Mouse (Mus musculus) MEL (cell line): ENCODE measurements at regions not wholly inside any gene's neighbourhood (a gene's known extent, or its start where the extent isn't known, plus 50 kb on each side); places are given as distances from the start of the nearest gene placed in this dataset.

Source experiments
- DNase-seq: peaks from one replicate; pipeline ENCODE4 v3.0.0; 2011; ENCODE audit warnings: low read depth, low spot score
- H3K27ac ChIP-seq: 2 replicates; pipeline ENCODE4 v1.5.1; 2012; ENCODE audit warnings: low read depth, mild to moderate bottlenecking, control low read depth, low read length, moderate library complexity; ENCODE audit not compliant: control insufficient read depth
- H3K27me3 ChIP-seq, 2 experiments: fragments of 150-350 bp in 1 of 2; sonication (generic) in 1 of 2; 2 replicates each; pipeline ENCODE4 v1.6.1; 2012; ENCODE audit warnings: low read length in 2 of 2, mild to moderate bottlenecking in 2 of 2, improper control_type of control experiment in 1 of 2, moderate library complexity in 1 of 2; ENCODE audit not compliant: insufficient read depth in 2 of 2, control insufficient read depth in 1 of 2
- H3K36me3 ChIP-seq, 2 experiments: 2 replicates each; pipeline ENCODE4 v1.6.1; 2012 to 2014; ENCODE audit warnings: low read length in 2 of 2, improper control_type of control experiment in 1 of 2, inconsistent platforms in 1 of 2, mild to moderate bottlenecking in 1 of 2; ENCODE audit not compliant: insufficient read depth in 2 of 2, control insufficient read depth in 1 of 2
- H3K4me1 ChIP-seq, 2 experiments: fragments of 150-350 bp in 1 of 2; sonication (generic) in 1 of 2; 2 replicates each; pipeline ENCODE4 v1.6.1; 2012; ENCODE audit warnings: low read length in 2 of 2, improper control_type of control experiment in 1 of 2, mild to moderate bottlenecking in 1 of 2; ENCODE audit not compliant: insufficient read depth in 2 of 2, control insufficient read depth in 1 of 2
- H3K4me3 ChIP-seq, 2 experiments: fragments of 150-350 bp in 1 of 2; sonication (generic) in 1 of 2; 2 replicates each; pipeline ENCODE4 v1.5.1; 2012; ENCODE audit warnings: low read depth in 2 of 2, low read length in 2 of 2, mild to moderate bottlenecking in 2 of 2, moderate library complexity in 2 of 2, control low read depth in 1 of 2, improper control_type of control experiment in 1 of 2; ENCODE audit not compliant: control insufficient read depth in 1 of 2, insufficient read depth in 1 of 2
- H3K79me2 ChIP-seq: 2 replicates; pipeline ENCODE4 v1.6.1; 2012; ENCODE audit warnings: mild to moderate bottlenecking, low read length, moderate library complexity; ENCODE audit not compliant: control insufficient read depth, poor library complexity, insufficient read depth
- H3K9ac ChIP-seq: 2 replicates; pipeline ENCODE4 v1.6.1; 2012; ENCODE audit warnings: low read depth, mild to moderate bottlenecking, control low read depth, low read length, moderate library complexity; ENCODE audit not compliant: control insufficient read depth, poor library complexity, severe bottlenecking
- H3K9me3 ChIP-seq: fragments of 150-350 bp; sonication (generic); replicated peaks from 2 replicates; pipeline ENCODE4 v1.6.1; 2012; ENCODE audit warnings: mild to moderate bottlenecking, low read length, improper control_type of control experiment, moderate library complexity; ENCODE audit not compliant: insufficient read depth
- CHD1 ChIP-seq: IDR thresholded peaks from 2 replicates; pipeline ENCODE4 v1.6.1; 2012; ENCODE audit warnings: low read depth, mild to moderate bottlenecking, inconsistent platforms, low read length, improper control_type of control experiment
- E2F4 ChIP-seq: IDR thresholded peaks from 2 replicates; pipeline ENCODE4 v1.6.1; 2011; ENCODE audit warnings: low read depth, low read length, improper control_type of control experiment, borderline replicate concordance
- EP300 ChIP-seq, 2 experiments: IDR thresholded peaks; 2 replicates each; pipeline ENCODE4 v1.6.1; 2011; ENCODE audit warnings: improper control_type of control experiment in 2 of 2, low read length in 2 of 2, low read depth in 1 of 2, mild to moderate bottlenecking in 1 of 2
- KAT2A ChIP-seq: conservative IDR thresholded peaks from 2 replicates; pipeline ENCODE4 v1.6.1; 2012; ENCODE audit warnings: low read depth, low read length, improper control_type of control experiment, inconsistent platforms
- MAX ChIP-seq: IDR thresholded peaks from 2 replicates; pipeline ENCODE4 v1.6.1; 2011; ENCODE audit warnings: low read length, improper control_type of control experiment
- MXI1 ChIP-seq: IDR thresholded peaks from 2 replicates; pipeline ENCODE4 v1.6.1; 2011; ENCODE audit warnings: mild to moderate bottlenecking, low read depth, low read length, improper control_type of control experiment
- NELFE ChIP-seq: IDR thresholded peaks from 2 replicates; pipeline ENCODE4 v1.6.1; 2011; ENCODE audit warnings: low read depth, low read length, improper control_type of control experiment
- POLR2A ChIP-seq, 2 experiments: IDR thresholded peaks; 2 replicates each; pipeline ENCODE4 v1.6.1; 2011 to 2012; ENCODE audit warnings: low read length in 2 of 2, mild to moderate bottlenecking in 2 of 2, control low read depth in 1 of 2, improper control_type of control experiment in 1 of 2, low read depth in 1 of 2, moderate library complexity in 1 of 2; ENCODE audit not compliant: control insufficient read depth in 1 of 2, insufficient read depth in 1 of 2, poor library complexity in 1 of 2
- POLR2AphosphoS2 ChIP-seq: IDR thresholded peaks from 2 replicates; pipeline ENCODE4 v1.6.1; 2011; ENCODE audit warnings: low read length, improper control_type of control experiment
- SIN3A ChIP-seq: IDR thresholded peaks from 2 replicates; pipeline ENCODE4 v1.6.1; 2012; ENCODE audit warnings: low read length, improper control_type of control experiment, inconsistent platforms
- SMC3 ChIP-seq: IDR thresholded peaks from 2 replicates; pipeline ENCODE4 v1.6.1; 2011; ENCODE audit warnings: low read depth, low read length, improper control_type of control experiment
- TAL1 ChIP-seq: IDR thresholded peaks from 2 replicates; pipeline ENCODE4 v1.6.1; 2012; ENCODE audit warnings: mild to moderate bottlenecking, inconsistent platforms, low read length, moderate library complexity, mixed read lengths
- TBP ChIP-seq: IDR thresholded peaks from 2 replicates; pipeline ENCODE4 v1.8.0; 2011; ENCODE audit warnings: low read depth, low read length, improper control_type of control experiment
- UBTF ChIP-seq: IDR thresholded peaks from 2 replicates; pipeline ENCODE4 v1.6.1; 2012; ENCODE audit warnings: low read depth, mild to moderate bottlenecking, inconsistent platforms, low read length, improper control_type of control experiment, moderate library complexity, borderline replicate concordance; ENCODE audit not compliant: insufficient read depth
- USF1 ChIP-seq: IDR thresholded peaks from 2 replicates; pipeline ENCODE4 v1.6.1; 2014; ENCODE audit warnings: low read depth, mild to moderate bottlenecking, inconsistent platforms, low read length, improper control_type of control experiment, moderate library complexity
- ZC3H11A ChIP-seq: IDR thresholded peaks from 2 replicates; pipeline ENCODE4 v1.6.1; 2012; ENCODE audit warnings: low read depth, mild to moderate bottlenecking, inconsistent platforms, low read length, improper control_type of control experiment
- ZKSCAN1 ChIP-seq: IDR thresholded peaks from 2 replicates; pipeline ENCODE4 v1.6.1; 2012; ENCODE audit warnings: low read depth, mild to moderate bottlenecking, inconsistent platforms, low read length, improper control_type of control experiment, moderate library complexity
- ZMIZ1 ChIP-seq: IDR thresholded peaks from 2 replicates; pipeline ENCODE4 v1.6.1; 2012; ENCODE audit warnings: low read depth, mild to moderate bottlenecking, inconsistent platforms, low read length, improper control_type of control experiment, moderate library complexity

DNA sequence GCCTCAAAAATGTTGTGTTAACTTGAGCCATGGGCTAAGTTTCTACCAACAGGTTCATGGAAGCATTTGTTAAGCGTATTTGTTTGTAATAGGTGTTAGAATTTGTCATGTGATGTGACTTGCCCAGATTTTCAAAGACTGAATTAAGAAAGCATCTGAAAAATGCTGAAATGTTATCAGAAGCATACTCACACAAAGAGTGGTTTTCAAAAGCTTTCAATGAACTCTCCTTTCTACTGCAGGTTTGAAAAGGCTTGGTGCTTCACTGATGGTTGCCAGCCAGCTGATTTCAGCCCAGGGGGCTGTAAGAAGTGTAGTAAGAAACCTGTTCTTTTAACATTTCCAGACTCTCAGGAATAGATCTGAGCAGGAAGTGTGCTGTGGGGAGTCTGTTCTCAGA is 238.1 kb upstream of the Tet2 start:
- H3K9ac ChIP-seq, result no peak overlapping the region
- no peak overlapping the region for H3K4me3 ChIP-seq
- no peaks in the 10 kb centered on the region for H3K27me3 ChIP-seq
- no peaks in the 10 kb centered on the region for H3K79me2 ChIP-seq
- TF ChIP-seq SMC3 (no peak), NELFE (no peak), UBTF (no peak), ZMIZ1 (no peak), POLR2AphosphoS2 (no peak), CHD1 (no peak)
- TF ChIP-seq, all 39 proteins: peak for 0
- Histone ChIP-seq H3K27ac (no peak overlapping the region), H3K4me1 (no peaks in the 10 kb centered on the region), H3K36me3 (no peaks in the 10 kb centered on the region), H3K9me3 (no peaks in the 10 kb centered on the region)
- DNase-seq, result no peak

DNA sequence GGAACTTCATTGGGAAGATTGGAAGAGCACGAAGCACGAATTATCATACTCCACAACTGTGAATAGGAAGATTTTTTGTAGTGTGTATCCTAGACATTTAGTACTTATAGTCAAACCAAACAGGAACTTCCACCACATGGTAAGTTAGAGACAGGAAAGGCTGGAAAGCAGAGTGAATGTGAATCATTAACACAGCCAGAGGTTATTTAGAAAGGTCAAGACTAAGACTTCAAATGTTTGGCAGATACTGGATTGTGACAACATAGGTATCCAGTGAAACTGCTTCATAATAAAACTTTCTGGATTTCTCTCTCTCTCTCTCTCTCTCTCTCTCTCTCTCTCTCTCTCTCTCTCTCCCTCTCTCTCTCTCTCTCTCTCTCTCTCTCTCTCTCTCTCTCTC is 246.4 kb upstream of the Tet2 start:
- Histone ChIP-seq H3K27ac (no peak overlapping the region), H3K4me1 (no peaks in the 10 kb centered on the region), H3K9ac (no peak overlapping the region), H3K79me2 (no peaks in the 10 kb centered on the region), H3K4me3 (no peak overlapping the region), H3K36me3 (no peaks in the 10 kb centered on the region), H3K27me3 (no peaks in the 10 kb centered on the region), H3K9me3 (no peaks in the 10 kb centered on the region)
- DNase-seq, result no peak
- TF ChIP-seq TBP (no peak), KAT2A (no peak), POLR2A (IDR thresholded peaks at IDR 0.05; ENCODE audit: control insufficient read depth in 1 of 2, insufficient read depth in 1 of 2, low read depth in 1 of 2, low read length in 2 of 2, poor library complexity in 1 of 2) (no peak), MAX (no peak), USF1 (no peak), SIN3A (no peak), NELFE (no peak), MXI1 (no peak), ZC3H11A (no peak), TAL1 (no peak), EP300 (IDR thresholded peaks at IDR 0.05; ENCODE audit: low read depth in 1 of 2, low read length in 2 of 2) (no peak), E2F4 (no peak), ZKSCAN1 (no peak)
